Mouse (Mus musculus): Measurements from ENCODE around the gene Kank3. TPM values are rescaled to one million over a fixed set of nuclear protein-coding genes. Genes with fewer than 3 reads are reported as not detected.

The Kank3 gene
- polyA plus RNA-seq (2012; ENCODE audit: insufficient read depth, insufficient read length, missing spikeins): 27.5 and 33.3 TPM in 2 replicates

DNA sequence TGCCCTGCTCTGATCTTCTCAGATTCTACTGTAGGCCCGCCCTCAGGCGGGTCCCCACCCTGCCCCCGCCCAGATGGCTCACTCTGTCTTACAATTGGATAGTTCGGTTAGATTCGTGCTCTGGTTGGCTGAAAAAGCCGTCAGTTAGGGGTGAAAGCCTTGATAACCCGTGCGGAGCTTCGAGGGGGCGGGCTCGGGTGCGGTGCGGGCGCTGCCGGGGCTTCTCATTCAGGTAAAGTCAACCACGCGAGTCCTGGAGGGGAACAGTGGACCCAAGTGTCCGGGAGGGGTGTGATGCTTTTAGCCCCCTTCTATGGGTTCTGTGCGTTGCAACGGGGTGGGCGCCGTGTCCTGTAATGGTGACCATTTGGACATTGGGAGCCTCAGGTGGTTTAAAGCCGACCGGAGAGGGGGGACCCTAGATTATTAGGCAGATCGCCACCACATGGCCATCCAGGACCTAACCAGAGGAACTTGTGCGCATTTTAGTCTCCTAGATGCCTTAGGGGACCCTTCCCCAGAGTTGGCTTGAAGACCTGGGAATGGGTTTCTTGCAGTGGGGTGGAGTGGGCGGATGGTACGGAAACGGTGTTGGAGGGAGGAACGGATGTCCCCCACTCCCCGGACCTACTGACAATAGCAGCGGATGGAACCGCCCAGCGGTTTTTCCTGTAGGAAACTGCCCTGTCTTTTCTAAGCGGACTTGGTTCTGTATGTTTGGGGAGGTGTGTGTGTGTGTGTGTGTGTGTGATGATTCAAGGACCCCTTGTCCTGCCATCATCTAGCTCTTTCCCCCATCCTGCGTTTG is at the start of gene Kank3:
Gene Kank3, plus strand, starts transcription at position 186 of the 808 bp plus-strand sequence.
- TF ChIP-seq CTCF (IDR thresholded peaks at IDR 0.05; ENCODE audit: low read depth, low read length) (no peak), POLR2A (IDR thresholded peaks at IDR 0.05; ENCODE audit: borderline replicate concordance, low read depth, low read length) (no peak)
- peak within 1 kb of the TSS; percentile 69 for H3K4me3 ChIP-seq (ENCODE audit: insufficient read depth, low read length)
- no peak within 1 kb of the TSS for H3K27ac ChIP-seq (ENCODE audit: insufficient read depth, low read depth, low read length)
- H3K4me1 ChIP-seq (ENCODE audit: control insufficient read depth, insufficient read depth, low read length): peaks cover 6% of the 10 kb centered on the region

DNA sequence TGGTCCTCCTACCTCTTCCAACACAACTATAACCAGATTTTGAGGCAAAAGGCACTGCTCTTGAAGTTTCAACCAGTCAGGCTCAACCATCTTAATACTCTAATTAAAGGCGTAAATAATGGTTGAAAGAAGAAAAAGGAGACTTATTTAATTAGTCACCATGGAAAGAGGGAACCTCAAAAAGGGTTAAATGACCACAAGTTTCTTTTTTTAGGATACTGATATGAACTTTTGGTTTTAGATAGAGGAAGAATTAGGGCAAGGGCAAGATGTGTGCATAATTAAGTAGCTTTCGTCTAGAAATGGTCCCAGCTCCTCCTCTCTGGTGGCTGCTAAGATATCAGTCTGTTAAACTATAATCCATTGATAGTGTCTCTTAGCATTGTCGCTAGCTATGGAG is 43.9 kb upstream of the Kank3 start:
- no peak for TF ChIP-seq POLR2A (IDR thresholded peaks at IDR 0.05; ENCODE audit: borderline replicate concordance, low read depth, low read length)
- TF ChIP-seq CTCF (IDR thresholded peaks at IDR 0.05; ENCODE audit: low read depth, low read length): no peak
- no peak overlapping the region for H3K4me3 ChIP-seq (ENCODE audit: insufficient read depth, low read length)
- H3K4me1 ChIP-seq (ENCODE audit: control insufficient read depth, insufficient read depth, low read length): peaks cover 3% of the 10 kb centered on the region; the same call in 1 of the 2 replicates
- no peak overlapping the region for H3K27ac ChIP-seq (ENCODE audit: insufficient read depth, low read depth, low read length)

DNA sequence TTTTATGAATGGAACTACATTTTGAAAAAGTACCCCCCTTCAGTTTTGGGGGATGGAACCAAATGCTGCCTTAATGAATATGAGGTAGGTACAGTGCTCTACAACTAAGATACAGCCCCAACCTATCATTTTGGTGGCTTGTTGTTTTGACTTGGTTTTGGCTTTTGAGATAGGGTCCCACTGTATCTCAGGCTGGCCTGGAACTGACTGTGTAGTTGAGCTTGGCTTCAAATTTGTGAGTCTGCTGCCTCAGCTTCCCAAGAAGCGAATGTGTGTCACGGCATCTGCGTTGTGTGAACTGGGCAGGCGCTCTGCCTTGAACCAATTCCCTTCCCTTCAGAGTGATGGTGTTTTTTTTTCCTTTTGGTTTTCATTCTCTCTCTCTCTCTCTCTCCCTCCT is 38.7 kb upstream of the Kank3 start:
- H3K4me1 ChIP-seq (ENCODE audit: control insufficient read depth, insufficient read depth, low read length): peaks cover 4% of the 10 kb centered on the region
- TF ChIP-seq CTCF (IDR thresholded peaks at IDR 0.05; ENCODE audit: low read depth, low read length): no peak
- TF ChIP-seq POLR2A (IDR thresholded peaks at IDR 0.05; ENCODE audit: borderline replicate concordance, low read depth, low read length): no peak
- no peak overlapping the region for H3K27ac ChIP-seq (ENCODE audit: insufficient read depth, low read depth, low read length)
- no peak overlapping the region for H3K4me3 ChIP-seq (ENCODE audit: insufficient read depth, low read length)

DNA sequence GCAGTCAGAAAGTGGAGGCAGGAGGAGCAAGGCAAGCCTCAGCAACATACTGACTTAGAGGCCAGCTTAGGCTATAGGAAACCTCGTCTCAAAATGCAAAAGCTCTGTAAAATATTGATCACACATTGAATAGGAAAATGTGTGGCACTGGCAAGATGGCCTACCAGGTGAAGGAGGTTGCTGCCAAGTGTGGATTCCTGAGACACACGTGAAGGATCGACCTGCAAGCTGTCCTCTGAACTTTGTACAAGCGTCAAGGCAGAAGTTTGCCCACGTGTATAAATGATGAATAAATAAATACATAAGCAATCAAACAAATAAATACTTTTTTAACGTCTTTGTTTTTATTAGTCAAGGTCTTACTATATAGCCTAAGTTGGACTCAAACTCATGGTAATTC is 36.9 kb upstream of the Kank3 start:
- Histone ChIP-seq H3K4me3 (ENCODE audit: insufficient read depth, low read length) (no peak overlapping the region), H3K4me1 (ENCODE audit: control insufficient read depth, insufficient read depth, low read length) (peaks cover 2% of the 10 kb centered on the region; the same call in 1 of the 2 replicates), H3K27ac (ENCODE audit: insufficient read depth, low read depth, low read length) (no peak overlapping the region)
- no peak for TF ChIP-seq POLR2A (IDR thresholded peaks at IDR 0.05; ENCODE audit: borderline replicate concordance, low read depth, low read length)
- no peak for TF ChIP-seq CTCF (IDR thresholded peaks at IDR 0.05; ENCODE audit: low read depth, low read length)

DNA sequence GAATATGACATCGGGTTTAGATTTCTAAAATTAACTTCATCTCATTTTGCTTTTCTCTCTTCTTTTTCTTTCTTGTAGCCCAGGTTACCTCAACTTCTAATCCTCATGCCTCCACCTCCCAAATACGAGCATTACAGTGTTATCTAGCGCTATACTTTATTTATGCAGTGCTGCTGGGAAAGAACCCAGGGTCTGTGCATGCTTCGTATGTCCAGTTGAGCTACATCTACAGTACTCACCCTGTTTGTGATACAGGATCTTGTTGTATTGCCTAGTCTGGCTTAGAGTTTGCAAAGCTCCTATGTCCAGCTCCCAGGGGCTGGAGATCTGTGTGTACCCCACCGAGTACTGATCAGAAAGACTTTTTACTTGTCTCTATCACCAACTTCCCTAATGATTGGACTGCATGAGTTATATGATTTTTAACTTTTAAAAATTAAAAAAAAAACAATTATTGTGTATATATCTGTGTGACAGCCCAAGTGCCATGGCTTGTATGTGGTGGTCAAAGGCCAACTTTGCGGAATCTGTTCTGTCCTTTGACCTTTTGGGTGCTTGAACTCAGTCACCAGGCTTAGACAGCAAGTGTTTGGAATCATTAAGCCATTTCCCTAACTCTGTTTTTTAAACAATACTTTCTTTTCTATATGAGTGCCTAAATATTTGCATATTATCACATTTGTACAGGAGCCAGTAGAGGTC is 36.3 kb upstream of the Kank3 start:
- peaks cover 7% of the 10 kb centered on the region for H3K4me1 ChIP-seq (ENCODE audit: control insufficient read depth, insufficient read depth, low read length)
- H3K27ac ChIP-seq (ENCODE audit: insufficient read depth, low read depth, low read length): no peak overlapping the region
- TF ChIP-seq CTCF (IDR thresholded peaks at IDR 0.05; ENCODE audit: low read depth, low read length): no peak
- no peak for TF ChIP-seq POLR2A (IDR thresholded peaks at IDR 0.05; ENCODE audit: borderline replicate concordance, low read depth, low read length)
- H3K4me3 ChIP-seq (ENCODE audit: insufficient read depth, low read length): no peak overlapping the region

DNA sequence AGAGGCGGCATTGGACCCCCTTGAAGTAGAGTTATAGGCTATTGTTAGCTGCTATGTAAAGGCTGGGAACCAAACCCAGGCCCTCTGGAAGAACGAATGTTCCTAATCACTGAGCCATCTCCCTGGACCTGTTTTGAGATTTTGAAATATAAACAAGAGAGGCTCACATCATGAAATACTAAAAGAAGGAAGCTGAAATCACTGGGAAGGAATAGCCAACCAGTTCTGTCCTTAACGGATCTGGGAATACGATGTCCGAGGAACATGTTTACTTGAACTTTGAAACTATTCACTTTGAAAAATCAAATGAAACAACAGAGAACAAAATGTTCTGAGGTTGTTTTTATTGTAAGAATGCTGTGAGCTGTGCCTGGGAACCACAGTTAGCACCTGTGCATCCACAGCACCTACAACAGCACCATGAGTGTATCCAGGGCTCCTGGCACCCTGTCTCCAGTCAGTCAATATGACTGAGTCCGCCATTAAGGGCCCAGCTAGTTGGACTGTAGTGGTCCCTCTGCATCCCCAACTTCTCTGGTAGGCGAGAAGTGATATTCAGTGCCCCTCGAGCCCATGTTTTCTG is 35.7 kb upstream of the Kank3 start:
- Histone ChIP-seq H3K4me1 (ENCODE audit: control insufficient read depth, insufficient read depth, low read length) (peaks cover 14% of the 10 kb centered on the region), H3K27ac (ENCODE audit: insufficient read depth, low read depth, low read length) (no peak overlapping the region), H3K4me3 (ENCODE audit: insufficient read depth, low read length) (no peak overlapping the region)
- TF ChIP-seq POLR2A (IDR thresholded peaks at IDR 0.05; ENCODE audit: borderline replicate concordance, low read depth, low read length): no peak

DNA sequence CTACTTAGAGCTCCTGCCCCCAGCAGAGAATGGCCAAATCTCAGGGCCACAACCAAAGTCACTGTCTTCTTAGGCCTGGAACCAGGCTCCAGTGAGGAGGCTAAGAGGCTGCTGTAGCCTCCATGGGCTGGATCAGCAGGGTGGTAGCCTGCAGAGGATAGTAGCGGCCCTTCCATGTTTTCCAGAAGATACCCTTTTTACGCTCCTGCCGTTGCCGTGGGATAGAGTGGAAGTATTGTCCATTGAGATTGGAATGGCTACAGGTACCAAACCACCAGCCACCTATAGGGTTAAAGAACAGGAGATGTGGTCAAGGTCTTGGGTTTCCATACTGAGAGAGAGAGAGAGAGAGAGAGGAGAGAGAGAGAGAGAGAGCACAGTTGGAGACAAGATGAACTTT is 35.0 kb upstream of the Kank3 start:
- TF ChIP-seq CTCF (IDR thresholded peaks at IDR 0.05; ENCODE audit: low read depth, low read length): no peak
- TF ChIP-seq POLR2A (IDR thresholded peaks at IDR 0.05; ENCODE audit: borderline replicate concordance, low read depth, low read length): no peak
- no peak overlapping the region for H3K4me3 ChIP-seq (ENCODE audit: insufficient read depth, low read length)
- no peak overlapping the region for H3K27ac ChIP-seq (ENCODE audit: insufficient read depth, low read depth, low read length)
- peaks cover 18% of the 10 kb centered on the region for H3K4me1 ChIP-seq (ENCODE audit: control insufficient read depth, insufficient read depth, low read length)

DNA sequence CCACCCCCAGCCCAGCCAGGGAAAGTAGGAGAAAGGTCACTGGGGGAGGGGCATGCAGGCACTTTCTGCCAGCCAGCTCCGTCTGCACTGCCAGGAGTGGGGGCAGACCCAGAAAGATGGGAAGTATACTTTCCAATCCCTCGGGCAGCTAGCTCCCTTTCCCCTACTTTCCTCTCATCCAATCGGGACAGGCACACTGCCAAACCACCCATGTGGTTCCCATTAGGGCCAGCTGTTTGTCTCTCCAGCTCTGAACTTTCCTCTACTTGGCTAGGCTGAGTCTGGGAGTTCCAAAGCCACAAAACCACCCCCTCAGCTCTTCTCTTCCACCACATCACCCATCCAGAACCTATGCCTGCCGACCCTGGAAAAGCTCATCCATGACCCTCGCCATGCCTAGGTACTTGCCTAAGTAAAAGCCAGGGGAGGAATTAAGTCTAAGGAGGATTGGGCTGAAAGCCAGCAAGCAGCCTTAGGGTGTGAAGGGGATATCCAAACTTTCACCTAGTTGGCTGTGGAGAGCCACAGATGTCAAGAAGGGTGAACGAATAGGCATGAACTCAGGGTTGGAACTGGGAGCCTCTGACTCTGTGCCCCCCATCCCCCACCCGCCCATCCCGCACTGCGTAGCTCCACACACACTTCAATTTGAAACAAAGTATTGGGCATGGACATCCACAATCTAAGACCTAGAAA is 30.9 kb upstream of the Kank3 start:
- Histone ChIP-seq H3K27ac (ENCODE audit: insufficient read depth, low read depth, low read length) (peak overlapping the region; percentile 29), H3K4me1 (ENCODE audit: control insufficient read depth, insufficient read depth, low read length) (peaks cover 35% of the 10 kb centered on the region), H3K4me3 (ENCODE audit: insufficient read depth, low read length) (peak overlapping the region; percentile 24)
- no peak; the same call in 1 of the 2 replicates for TF ChIP-seq CTCF (IDR thresholded peaks at IDR 0.05; ENCODE audit: low read depth, low read length)
- no peak for TF ChIP-seq POLR2A (IDR thresholded peaks at IDR 0.05; ENCODE audit: borderline replicate concordance, low read depth, low read length)

DNA sequence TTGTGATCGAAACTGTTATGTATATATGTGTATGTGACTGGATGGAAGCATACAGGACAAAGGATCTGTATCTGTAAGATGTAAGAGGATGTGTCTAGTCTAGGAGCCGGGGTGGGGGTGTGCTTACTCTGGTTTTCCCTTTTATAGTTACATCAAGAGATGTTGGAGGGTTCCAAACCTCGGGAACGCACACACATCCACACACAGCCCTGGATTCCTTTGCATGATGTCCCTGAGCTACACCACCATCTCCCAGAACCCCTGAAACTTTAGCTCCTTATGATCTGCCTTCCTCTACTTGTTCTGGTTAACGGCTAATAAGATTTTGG is 30.4 kb upstream of the Kank3 start:
- Histone ChIP-seq H3K4me3 (ENCODE audit: insufficient read depth, low read length) (no peak overlapping the region), H3K4me1 (ENCODE audit: control insufficient read depth, insufficient read depth, low read length) (peaks cover 35% of the 10 kb centered on the region), H3K27ac (ENCODE audit: insufficient read depth, low read depth, low read length) (no peak overlapping the region)
- TF ChIP-seq POLR2A (IDR thresholded peaks at IDR 0.05; ENCODE audit: borderline replicate concordance, low read depth, low read length) (no peak), CTCF (IDR thresholded peaks at IDR 0.05; ENCODE audit: low read depth, low read length) (no peak)

All from bone marrow macrophage, adult 2 months (primary cell).